Mouse (Mus musculus): ENCODE data around the gene Nelfcd. TPM values are rescaled to one million over a fixed set of nuclear protein-coding genes. Genes with fewer than 3 reads are reported as not detected.

The Nelfcd gene
- polyA plus RNA-seq, 1 experiment from 2014 or later, result 31.0 TPM

DNA sequence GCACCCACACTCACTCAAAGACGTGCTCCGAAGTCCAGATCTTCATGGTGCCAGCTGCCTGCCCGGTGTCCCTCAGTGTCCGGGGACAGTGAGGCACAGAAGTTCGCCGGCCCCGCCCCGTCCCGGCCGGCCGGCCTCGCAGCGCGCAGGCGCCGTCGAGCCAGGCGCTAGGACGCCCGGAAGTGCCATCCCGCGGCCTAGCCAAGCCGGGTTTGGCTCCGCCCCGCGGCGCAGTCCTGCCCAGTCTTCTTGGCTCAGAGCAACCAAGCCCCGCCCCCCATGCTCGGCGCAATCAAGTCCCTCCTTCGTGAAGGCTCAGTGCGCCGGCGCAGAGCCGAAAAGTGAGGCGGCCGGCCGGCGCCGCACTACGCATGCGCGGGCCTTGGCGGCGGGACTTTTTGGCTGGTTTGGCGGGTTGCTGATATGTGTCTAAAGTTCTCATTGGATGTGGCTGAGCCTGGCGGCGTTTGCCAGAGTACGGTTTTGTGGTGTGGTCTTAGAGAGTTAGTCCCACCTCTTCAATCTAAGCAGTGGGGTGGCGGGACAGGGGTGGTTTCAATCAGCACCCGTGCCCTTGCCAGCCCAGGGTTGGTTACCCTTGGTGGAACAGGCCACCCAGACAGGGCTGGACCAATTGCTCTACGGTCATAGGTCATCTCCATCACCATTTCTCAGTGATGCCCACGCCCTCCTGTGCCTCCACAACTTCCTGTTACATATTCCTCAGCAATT, 57.4 kb downstream of the Nelfcd start, which contains the start of gene Prelid3b:
Prelid3b (minus strand) TSS at position 264 of the 732 bp plus-strand sequence.
- Histone ChIP-seq H3K36me3 (ENCODE audit: control insufficient read depth, insufficient read depth) (peaks cover 15% of the 10 kb centered on the region), H3K27ac (ENCODE audit: low read depth, low read length) (peak within 1 kb of the TSS; percentile 92), H3K4me2 (replicated peaks; ENCODE audit: low read depth) (peak within 1 kb of the TSS; percentile 82), H3K9me3 (ENCODE audit: control insufficient read depth) (no peaks in the 10 kb centered on the region), H3K4me1 (replicated peaks; ENCODE audit: control insufficient read depth, insufficient read depth, low read length) (peaks cover 20% of the 10 kb centered on the region), H3K9ac (ENCODE audit: low read depth, low read length) (peak within 1 kb of the TSS; percentile 81), H3K4me3 (ENCODE audit: low read depth, low read length) (peak within 1 kb of the TSS; percentile 65), H3K27me3 (replicated peaks; ENCODE audit: control insufficient read depth, insufficient read depth, low read length) (no peaks in the 10 kb centered on the region)
- whole genome bisulfite sequencing, result under 1% methylated on average over 53 of the region's 53 CpGs
- peak; percentile 38 for TF ChIP-seq CTCF (IDR thresholded peaks at IDR 0.05; ENCODE audit: low read depth)
- peak; percentile 97 for ATAC-seq

DNA sequence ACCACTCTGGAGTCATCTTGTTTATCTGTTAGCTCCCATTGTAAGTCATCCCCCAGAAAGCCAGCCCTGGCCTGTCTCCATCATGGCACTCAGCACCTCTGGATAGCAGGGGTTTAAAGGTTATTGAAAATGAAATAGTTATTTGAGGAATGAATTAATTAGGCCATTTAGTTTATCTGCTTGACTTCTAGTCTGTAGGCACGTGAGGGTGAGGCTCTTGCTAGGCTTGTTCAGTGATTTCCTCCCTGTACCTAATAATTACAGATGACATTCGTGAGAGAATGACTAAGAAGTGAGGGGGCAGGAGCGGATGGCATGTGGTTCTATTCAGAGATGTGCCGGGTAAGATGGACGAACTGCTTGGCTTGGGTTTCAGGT, 57.9 kb downstream of the Nelfcd start:
- H3K27me3 ChIP-seq (replicated peaks; ENCODE audit: control insufficient read depth, insufficient read depth, low read length), result no peaks in the 10 kb centered on the region
- H3K4me2 ChIP-seq (replicated peaks; ENCODE audit: low read depth), result peak overlapping the region; percentile 82
- H3K36me3 ChIP-seq (ENCODE audit: control insufficient read depth, insufficient read depth), result peaks cover 10% of the 10 kb centered on the region
- H3K9me3 ChIP-seq (ENCODE audit: control insufficient read depth), result no peaks in the 10 kb centered on the region
- H3K4me1 ChIP-seq (replicated peaks; ENCODE audit: control insufficient read depth, insufficient read depth, low read length), result peaks cover 20% of the 10 kb centered on the region
- 64% methylated on average over 5 of the region's 5 CpGs for WGBS
- H3K4me3 ChIP-seq (ENCODE audit: low read depth, low read length), result peak overlapping the region; percentile 65; the same call in 1 of the 2 replicates
- TF ChIP-seq CTCF (IDR thresholded peaks at IDR 0.05; ENCODE audit: low read depth), result no peak
- no peak for ATAC-seq
- peak overlapping the region; percentile 92 for H3K27ac ChIP-seq (ENCODE audit: low read depth, low read length)
- H3K9ac ChIP-seq (ENCODE audit: low read depth, low read length), result peak overlapping the region; percentile 58; the same call in 1 of the 2 replicates

Other genes with a start within 250 kb of the Nelfcd start
- 686 and 705 TPM in 2 replicates for gene Gnas, start 131.5 kb upstream of the Nelfcd start, polyA plus RNA-seq (2015; fragmentation: Nextera tagmentation; extraction: Ambion mirVana)
- gene Gm20721, start 69.1 kb upstream of the Nelfcd start, polyA plus RNA-seq (2015; fragmentation: Nextera tagmentation; extraction: Ambion mirVana), result 2.7 and 3.5 TPM in 2 replicates
- 829 and 892 TPM in 2 replicates for gene Ctsz, start 23.2 kb downstream of the Nelfcd start, polyA plus RNA-seq (2015; fragmentation: Nextera tagmentation; extraction: Ambion mirVana)
- gene Tubb1, start 34.9 kb downstream of the Nelfcd start, polyA plus RNA-seq (2015; fragmentation: Nextera tagmentation; extraction: Ambion mirVana), result not detected in 2 replicates
- gene Atp5e, start 48.3 kb downstream of the Nelfcd start, polyA plus RNA-seq (2015; fragmentation: Nextera tagmentation; extraction: Ambion mirVana), result 1,035 and 1,046 TPM in 2 replicates
- 108 and 109 TPM in 2 replicates for gene Prelid3b, start 57.3 kb downstream of the Nelfcd start, polyA plus RNA-seq (2015; fragmentation: Nextera tagmentation; extraction: Ambion mirVana)
- gene Zfp831, start 227.7 kb downstream of the Nelfcd start, polyA plus RNA-seq (2015; fragmentation: Nextera tagmentation; extraction: Ambion mirVana), result not detected in 2 replicates

All from intestine, postnatal 0 days (tissue).